Mouse (Mus musculus) forebrain, embryonic 13.5 days (tissue): ENCODE results near the gene Gm21719. TPM values are rescaled to one million over a fixed set of nuclear protein-coding genes. Genes with fewer than 3 reads are reported as not detected.
"Not testable (repeated sequence)": the region's sequence is repeated elsewhere in the genome, so short reads cannot be mapped to it uniquely, and the experiment has no call there.

Source experiments
- ATAC-seq: fragments of 200-750 bp; cut with Nextera tagmentation; 2 replicates; pipeline ENCODE4 v1.8.0; 2017
- H3K27ac ChIP-seq: fragments of 300-500 bp; sonication (generic); 2 replicates; pipeline ENCODE4 v1.5.1; 2015; ENCODE audit warnings: inconsistent platforms, mild to moderate bottlenecking, moderate library complexity
- H3K27me3 ChIP-seq: fragments of 300-500 bp; sonication (generic); 2 replicates; pipeline ENCODE4 v1.6.1; 2015; ENCODE audit warnings: mild to moderate bottlenecking, inconsistent platforms
- H3K36me3 ChIP-seq: fragments of 300-500 bp; sonication (generic); 2 replicates; pipeline ENCODE4 v1.6.1; 2015; ENCODE audit warnings: mild to moderate bottlenecking, inconsistent platforms; ENCODE audit not compliant: poor library complexity, severe bottlenecking
- H3K4me1 ChIP-seq: fragments of 300-500 bp; sonication (generic); 2 replicates; pipeline ENCODE4 v1.6.1; 2015; ENCODE audit warnings: inconsistent platforms
- H3K4me2 ChIP-seq: fragments of 300-500 bp; sonication (generic); 2 replicates; pipeline ENCODE4 v1.6.1; 2015; ENCODE audit warnings: inconsistent platforms, mild to moderate bottlenecking, moderate library complexity
- H3K4me3 ChIP-seq: fragments of 300-500 bp; sonication (generic); 2 replicates; pipeline ENCODE4 v1.5.1; 2015; ENCODE audit warnings: mild to moderate bottlenecking, inconsistent platforms
- H3K9ac ChIP-seq: fragments of 300-500 bp; sonication (generic); 2 replicates; pipeline ENCODE4 v1.6.1; 2015; ENCODE audit warnings: mild to moderate bottlenecking, inconsistent platforms
- H3K9me3 ChIP-seq: fragments of 300-500 bp; sonication (generic); replicated peaks from 2 replicates; pipeline ENCODE4 v1.6.1; 2016; ENCODE audit warnings: inconsistent platforms
- WGBS: fragments of 180-500 bp; shearing (Covaris S2); methylation state at CpG from one replicate; pipeline ENCODE4 v1.1.7; 2015; 5-methylcytosine and 5-hydroxymethylcytosine counted together
- polyA plus RNA-seq: library from polyadenylated mRNA; unstranded; fragments of >200 nt; fragmentation: Nextera tagmentation; extraction: Ambion mirVana; gene quantifications from 2 replicates; pipeline ENCODE4 v1.2.1, GENCODE M21; 2015

The Gm21719 gene
- polyA plus RNA-seq = not detected in 2 replicates

GRCm38 (mm10) chrY:6682772-6683171, at the start of gene Gm21719:
Gene Gm21719 (minus strand): TSS chrY:6682872.
- WGBS = 67% methylated on average over 1 of the region's 1 CpGs

More at GRCm38 (mm10) chrY:6682772-6683171, at the start of gene Gm21719:
- H3K27me3 ChIP-seq, ATAC-seq, H3K4me3 ChIP-seq, H3K9ac ChIP-seq, H3K9me3 ChIP-seq, H3K27ac ChIP-seq, H3K4me1 ChIP-seq, H3K36me3 ChIP-seq, H3K4me2 ChIP-seq: not testable (repeated sequence)

Other genes with a start within 250 kb of the Gm21719 start
- not detected in 2 replicates for gene Gm28919, start 99.3 kb downstream of the Gm21719 start, polyA plus RNA-seq
- gene Gm20830, start 235.4 kb upstream of the Gm21719 start, polyA plus RNA-seq = not detected in 2 replicates